Mouse (Mus musculus): Measurements from ENCODE around the gene Gm8909.
"Not testable (repeated sequence)": the region's sequence is repeated elsewhere in the genome, so short reads cannot be mapped to it uniquely, and the experiment has no call there.

DNA sequence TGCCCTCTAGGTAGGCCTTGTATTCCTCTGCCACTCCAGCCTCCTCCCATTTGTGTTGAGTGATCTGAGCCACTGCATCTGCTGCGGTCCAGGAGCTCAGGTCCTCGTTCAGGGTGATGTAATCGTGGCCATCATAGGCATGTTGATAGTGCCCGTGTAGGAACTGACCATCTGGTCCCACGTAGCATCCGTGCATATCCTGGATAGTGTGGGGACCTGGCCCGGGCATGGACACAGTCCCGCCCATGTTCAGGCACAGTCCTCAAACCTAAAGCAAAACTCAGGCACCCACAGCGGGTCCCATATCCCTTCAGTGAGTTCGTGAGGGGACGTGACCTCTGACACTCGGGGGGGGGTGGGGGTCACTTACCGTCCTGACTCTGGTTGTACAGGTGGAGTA is 39.8 kb downstream of the Gm8909 start:
- not testable (repeated sequence) for TF ChIP-seq CTCF (IDR thresholded peaks at IDR 0.05; ENCODE audit: borderline replicate concordance, insufficient read depth, low read depth, low read length); POLR2A (IDR thresholded peaks at IDR 0.05; ENCODE audit: borderline replicate concordance, insufficient read depth, low read length)

Measured in cerebellum, adult 2 months (tissue).